Mouse (Mus musculus) intestine, embryonic 16.5 days (tissue): Measurements from ENCODE around the gene Ckap4. TPM values are rescaled to one million over a fixed set of nuclear protein-coding genes. Genes with fewer than 3 reads are reported as not detected.
A peak's percentile ranks its signal among the peaks of the same experiment; 100 is the strongest.

Source experiments
- ATAC-seq: fragments of 200-750 bp; cut with Nextera tagmentation; 2 replicates; pipeline ENCODE4 v1.8.0; 2017; ENCODE audit warnings: moderate TSS enrichment, moderate library complexity
- H3K27ac ChIP-seq: fragments of 300-500 bp; sonication (generic); 2 replicates; pipeline ENCODE4 v1.5.1; 2014; ENCODE audit warnings: mild to moderate bottlenecking, low read length
- H3K27me3 ChIP-seq: fragments of 300-500 bp; sonication (generic); replicated peaks from 2 replicates; pipeline ENCODE4 v1.6.1; 2014; ENCODE audit warnings: low read length, control low read depth, mixed read lengths; ENCODE audit not compliant: control insufficient read depth, insufficient read depth
- H3K36me3 ChIP-seq: fragments of 300-500 bp; sonication (generic); 2 replicates; pipeline ENCODE4 v1.6.1; 2014; ENCODE audit warnings: low read length, control low read depth; ENCODE audit not compliant: control insufficient read depth, insufficient read depth
- H3K4me1 ChIP-seq: fragments of 300-500 bp; sonication (generic); 2 replicates; pipeline ENCODE4 v1.6.1; 2014; ENCODE audit warnings: low read length, control low read depth, mixed read lengths; ENCODE audit not compliant: control insufficient read depth, insufficient read depth
- H3K4me2 ChIP-seq: fragments of 300-500 bp; sonication (generic); 2 replicates; pipeline ENCODE4 v1.6.1; 2014; ENCODE audit warnings: low read depth, low read length, control low read depth
- H3K4me3 ChIP-seq: fragments of 300-500 bp; sonication (generic); 2 replicates; pipeline ENCODE4 v1.5.1; 2014; ENCODE audit warnings: mild to moderate bottlenecking, low read length
- H3K9ac ChIP-seq: fragments of 300-500 bp; sonication (generic); 2 replicates; pipeline ENCODE4 v1.6.1; 2014; ENCODE audit warnings: low read depth, low read length
- H3K9me3 ChIP-seq: fragments of 300-500 bp; sonication (generic); 2 replicates; pipeline ENCODE4 v1.6.1; 2016; ENCODE audit warnings: low read length, control low read depth; ENCODE audit not compliant: control insufficient read depth
- WGBS: fragments of 180-500 bp; shearing (Covaris S2); extraction: QIAGEN DNeasy Blood & Tissue Kit; methylation state at CpG from one replicate; pipeline ENCODE4 v1.1.7; 2014; 5-methylcytosine and 5-hydroxymethylcytosine counted together
- polyA plus RNA-seq: library from polyadenylated mRNA; unstranded; fragments of >200 nt; fragmentation: Nextera tagmentation; extraction: Ambion mirVana; gene quantifications from 2 replicates; pipeline ENCODE4 v1.2.1, GENCODE M21; 2015

Ckap4 gene
- 14.4 and 19.9 TPM in 2 replicates for polyA plus RNA-seq

- peak within 1 kb of the TSS; percentile 74 for H3K27ac ChIP-seq
- peak within 1 kb of the TSS; percentile 81 for H3K4me2 ChIP-seq
- peaks cover 25% of the 10 kb centered on the region for H3K4me1 ChIP-seq
- ATAC-seq = peak; percentile 90
- H3K36me3 ChIP-seq = no peaks in the 10 kb centered on the region
- H3K27me3 ChIP-seq = no peaks in the 10 kb centered on the region
- H3K9ac ChIP-seq = peak within 1 kb of the TSS; percentile 85
- H3K4me3 ChIP-seq = peak within 1 kb of the TSS; percentile 78
- WGBS = 1% methylated on average over 54 of the region's 64 CpGs
- no peaks in the 10 kb centered on the region for H3K9me3 ChIP-seq
These were observed at the start of gene Ckap4 for GRCm38 (mm10) chr10:84533912-84534671. TSS of gene Ckap4 (minus strand) at chr10:84534062.

- Histone ChIP-seq H3K27me3 (no peaks in the 10 kb centered on the region), H3K4me3 (no peak overlapping the region), H3K9me3 (no peaks in the 10 kb centered on the region), H3K4me2 (no peak overlapping the region), H3K4me1 (0 out of 2 replicates have a peak, but pooled peaks cover 3% of the 10 kb centered on the region), H3K27ac (no peak overlapping the region), H3K36me3 (no peaks in the 10 kb centered on the region), H3K9ac (no peak overlapping the region)
- WGBS = 77% methylated on average over 7 of the region's 7 CpGs
- ATAC-seq = no peak
These were observed 48.4 kb upstream of the Ckap4 start for GRCm38 (mm10) chr10:84582236-84582635.

- 0 out of 2 replicates have a peak, but pooled peaks cover 3% of the 10 kb centered on the region for H3K4me1 ChIP-seq
- 62% methylated on average over 8 of the region's 8 CpGs for WGBS
- H3K9me3 ChIP-seq = no peaks in the 10 kb centered on the region
- H3K27me3 ChIP-seq = no peaks in the 10 kb centered on the region
- H3K36me3 ChIP-seq = no peaks in the 10 kb centered on the region
- H3K4me3 ChIP-seq = no peak overlapping the region
- H3K4me2 ChIP-seq = no peak overlapping the region
- no peak overlapping the region for H3K9ac ChIP-seq
- H3K27ac ChIP-seq = no peak overlapping the region
- no peak for ATAC-seq
These were observed 47.3 kb upstream of the Ckap4 start for GRCm38 (mm10) chr10:84581191-84581590.

- no peak overlapping the region for H3K4me2 ChIP-seq
- no peaks in the 10 kb centered on the region for H3K27me3 ChIP-seq
- H3K27ac ChIP-seq = no peak overlapping the region
- no peak overlapping the region for H3K9ac ChIP-seq
- no peak overlapping the region for H3K4me3 ChIP-seq
- 80% methylated on average over 2 of the region's 2 CpGs for WGBS
- H3K4me1 ChIP-seq = 0 out of 2 replicates have a peak, but pooled peaks cover 3% of the 10 kb centered on the region
- ATAC-seq = no peak
- no peaks in the 10 kb centered on the region for H3K9me3 ChIP-seq
- no peaks in the 10 kb centered on the region for H3K36me3 ChIP-seq
These were observed 45.7 kb upstream of the Ckap4 start for GRCm38 (mm10) chr10:84579527-84579926.

GRCm38 (mm10) chr10:84578738-84579137 lies 44.9 kb upstream of the Ckap4 start:
- no peaks in the 10 kb centered on the region for H3K36me3 ChIP-seq
- no peaks in the 10 kb centered on the region for H3K9me3 ChIP-seq
- no peaks in the 10 kb centered on the region for H3K27me3 ChIP-seq
- H3K4me3 ChIP-seq = no peak overlapping the region
- 0 out of 2 replicates have a peak, but pooled peaks cover 3% of the 10 kb centered on the region for H3K4me1 ChIP-seq
- no peak for ATAC-seq
- WGBS = 76% methylated on average over 10 of the region's 10 CpGs
- no peak overlapping the region for H3K4me2 ChIP-seq
- no peak overlapping the region for H3K27ac ChIP-seq
- H3K9ac ChIP-seq = no peak overlapping the region

- Histone ChIP-seq H3K4me3 (peak overlapping the region; percentile 77), H3K9ac (peak overlapping the region; percentile 70), H3K4me1 (0 out of 2 replicates have a peak, but pooled peaks cover 3% of the 10 kb centered on the region), H3K27me3 (no peaks in the 10 kb centered on the region), H3K27ac (peak overlapping the region; percentile 65), H3K9me3 (no peaks in the 10 kb centered on the region), H3K4me2 (peak overlapping the region; percentile 73), H3K36me3 (no peaks in the 10 kb centered on the region)
- ATAC-seq = peak; percentile 27
- 2% methylated on average over 38 of the region's 38 CpGs for WGBS
These were observed 43.3 kb upstream of the Ckap4 start for GRCm38 (mm10) chr10:84577071-84577727.

- Histone ChIP-seq H3K9ac (peak within 1 kb of the TSS; percentile 70), H3K4me3 (peak within 1 kb of the TSS; percentile 77), H3K36me3 (no peaks in the 10 kb centered on the region), H3K27me3 (no peaks in the 10 kb centered on the region), H3K4me1 (0 out of 2 replicates have a peak, but pooled peaks cover 3% of the 10 kb centered on the region), H3K4me2 (peak within 1 kb of the TSS; percentile 73), H3K27ac (peak within 1 kb of the TSS; percentile 65), H3K9me3 (no peaks in the 10 kb centered on the region)
- peak; percentile 99 for ATAC-seq
- under 1% methylated on average over 46 of the region's 46 CpGs for WGBS
These were observed 42.7 kb upstream of the Ckap4 start, which contains the start of gene Tcp11l2 for GRCm38 (mm10) chr10:84576395-84577070. TSS of gene Tcp11l2 (plus strand) at chr10:84576626.

- under 1% methylated on average over 14 of the region's 14 CpGs for WGBS
- Histone ChIP-seq H3K9ac (peak overlapping the region; percentile 48), H3K4me3 (peak overlapping the region; percentile 77)
These were observed 42.1 kb upstream of the Ckap4 start for GRCm38 (mm10) chr10:84576029-84576394.

More at GRCm38 (mm10) chr10:84576029-84576394, 42.1 kb upstream of the Ckap4 start:
- H3K4me2 ChIP-seq = peak overlapping the region; percentile 73
- peak; percentile 89 for ATAC-seq
- no peaks in the 10 kb centered on the region for H3K27me3 ChIP-seq
- H3K36me3 ChIP-seq = no peaks in the 10 kb centered on the region
- H3K9me3 ChIP-seq = no peaks in the 10 kb centered on the region
- H3K27ac ChIP-seq = no peak overlapping the region
- H3K4me1 ChIP-seq = 0 out of 2 replicates have a peak, but pooled peaks cover 3% of the 10 kb centered on the region
